Comparison of ENCODE assay signal across 8 mouse cellular contexts in genomic region chr9:44483510-44484044, GRCm38 (mm10). TPM values are rescaled to one million over a fixed set of nuclear protein-coding genes. Genes with fewer than 3 reads are reported as not detected.
A peak's percentile ranks its signal among the peaks of the same experiment; 100 is the strongest.
DNase-seq lines count a peak whose midpoint lies in the region; ATAC-seq lines count a peak whose summit lies in the region.

No protein-coding gene starts in this region.

- peaks cover 66% of the 10 kb centered on the region for H3K27me3 ChIP-seq in liver, embryonic 15.5 days
- no peaks in the 10 kb centered on the region for H3K27me3 ChIP-seq in neural tube, embryonic 13.5 days

- intact Hi-C loops in gastrocnemius, postnatal 36 days (cut with DNase I) = loop anchor here (2.0 kb wide), 1 partner anchor 15 kb away; no protein-coding TSS in a partner anchor

- H3K9me3 ChIP-seq in liver, embryonic 15.5 days (replicated peaks) = no peaks in the 10 kb centered on the region
- no peaks in the 10 kb centered on the region for H3K9me3 ChIP-seq in neural tube, embryonic 13.5 days

- WGBS in liver, embryonic 15.5 days (ENCODE audit: insufficient replicate concordance) = under 1% methylated on average over 12 of the region's 12 CpGs
- WGBS in neural tube, embryonic 13.5 days = under 1% methylated on average over 12 of the region's 12 CpGs

- peak overlapping the region; percentile 66 for H3K4me3 ChIP-seq in liver, embryonic 15.5 days (replicated peaks)
- peak overlapping the region; percentile 96 for H3K4me3 ChIP-seq in neural tube, embryonic 13.5 days

- no peak for ATAC-seq in liver, embryonic 15.5 days (ENCODE audit: insufficient read depth)
- ATAC-seq in neural tube, embryonic 13.5 days (ENCODE audit: low read depth) = peak; percentile 15; the same call in 1 of the 2 replicates

- H3K36me3 ChIP-seq in liver, embryonic 15.5 days (replicated peaks) = no peaks in the 10 kb centered on the region
- no peaks in the 10 kb centered on the region for H3K36me3 ChIP-seq in neural tube, embryonic 13.5 days

- peak overlapping the region; percentile 63; the same call in 1 of the 2 replicates for H3K9ac ChIP-seq in liver, embryonic 15.5 days
- H3K9ac ChIP-seq in neural tube, embryonic 13.5 days = peak overlapping the region; percentile 99

- peak overlapping the region; percentile 69; the same call in 1 of the 2 replicates for H3K27ac ChIP-seq in liver, embryonic 15.5 days (replicated peaks)
- peak overlapping the region; percentile 98 for H3K27ac ChIP-seq in neural tube, embryonic 13.5 days (replicated peaks)

- DNase-seq in urinary bladder, adult 18-20 months (ENCODE audit: low spot score in 2 of 2) = peak; percentile 60 to 65
- DNase-seq in urinary bladder, postnatal 4 days (ENCODE audit: low spot score in 2 of 2) = no peak
- DNase-seq in cerebellum, adult 9-10 months = peak; percentile 75
- peak; percentile 59 to 63 for DNase-seq in gastrocnemius, postnatal 36 days
- DNase-seq in kidney, adult 11 months = peak; percentile 87
- no peak for DNase-seq in natural killer cell, adult 2 months (ENCODE audit: low spot score in 2 of 2)

- H3K4me1 ChIP-seq in liver, embryonic 15.5 days (replicated peaks) = peaks cover 46% of the 10 kb centered on the region
- peaks cover 68% of the 10 kb centered on the region for H3K4me1 ChIP-seq in neural tube, embryonic 13.5 days (replicated peaks)

- peak overlapping the region; percentile 73 for H3K4me2 ChIP-seq in liver, embryonic 15.5 days
- H3K4me2 ChIP-seq in neural tube, embryonic 13.5 days = peak overlapping the region; percentile 98

RNA-seq across cellular contexts. Expression of gene Bcl9l, which starts 1.0 kb away (rescaled TPM):
- total RNA-seq in gastrocnemius, postnatal 36 days (2021) = 10 to 100 TPM; 25.7 to 42.5 TPM
- 1.9 and 2.3 TPM in 2 replicates for polyA plus RNA-seq in liver, embryonic 15.5 days (2015; fragmentation: Nextera tagmentation; extraction: Ambion mirVana)
- 9.4 and 9.6 TPM in 2 replicates for polyA plus RNA-seq in neural tube, embryonic 13.5 days (2015; fragmentation: Nextera tagmentation; extraction: Ambion mirVana)

RNA-seq across cellular contexts. Expression of gene Upk2, which starts 28.8 kb away (rescaled TPM):
- not detected for total RNA-seq in gastrocnemius, postnatal 36 days (2021)
- polyA plus RNA-seq in liver, embryonic 15.5 days (2015; fragmentation: Nextera tagmentation; extraction: Ambion mirVana) = not detected in 2 replicates
- polyA plus RNA-seq in neural tube, embryonic 13.5 days (2015; fragmentation: Nextera tagmentation; extraction: Ambion mirVana) = not detected in 2 replicates

RNA-seq across cellular contexts. Expression of gene Foxr1, which starts 42.6 kb away (rescaled TPM):
- total RNA-seq in gastrocnemius, postnatal 36 days (2021) = not detected
- polyA plus RNA-seq in liver, embryonic 15.5 days (2015; fragmentation: Nextera tagmentation; extraction: Ambion mirVana) = 0.06 TPM in 1 of 2 replicates, not detected in the other
- polyA plus RNA-seq in neural tube, embryonic 13.5 days (2015; fragmentation: Nextera tagmentation; extraction: Ambion mirVana) = not detected in 2 replicates

Comparison
In these comparisons a context has a peak if more than half of its experiments do, and no peak if none do; other contexts are left out.
1. DNase-seq: peak in urinary bladder, adult 18-20 months (2 of 2), cerebellum, adult 9-10 months (single experiment), gastrocnemius, postnatal 36 days (2 of 2) and kidney, adult 11 months (single experiment); none in urinary bladder, postnatal 4 days (0 of 2) and natural killer cell, adult 2 months (0 of 2).